ENCODE assay signal across 14 mouse cellular contexts in genomic region chr7:30293795-30294194, GRCm38 (mm10). TPM values are rescaled to one million over a fixed set of nuclear protein-coding genes. Genes with fewer than 3 reads are reported as not detected.
DNase-seq lines count a peak whose midpoint lies in the region; ATAC-seq lines count a peak whose summit lies in the region.
"Had no signal": no experiment of that assay in that cellular context is flagged by ENCODE, and none has a peak within 500 bp of the region (broad histone marks: within the 10 kb centered on the region; RNA-seq: fewer than 3 reads in every experiment).

No protein-coding gene starts in this region.

- H3K27me3 ChIP-seq in hindbrain, embryonic 10.5 days (ENCODE audit: insufficient read depth, poor library complexity, severe bottlenecking) = no peaks in the 10 kb centered on the region
- no peaks in the 10 kb centered on the region for H3K27me3 ChIP-seq in hindbrain, embryonic 14.5 days (ENCODE audit: control insufficient read depth, insufficient read depth, low read length)

- no peak overlapping the region for H3K9ac ChIP-seq in hindbrain, embryonic 14.5 days
- H3K9ac ChIP-seq: liver, embryonic 12.5 days had no signal

- H3K36me3 ChIP-seq in hindbrain, embryonic 10.5 days = peaks cover 60% of the 10 kb centered on the region
- peaks cover 48% of the 10 kb centered on the region for H3K36me3 ChIP-seq in hindbrain, embryonic 14.5 days (replicated peaks; ENCODE audit: control insufficient read depth, insufficient read depth)
- H3K36me3 ChIP-seq: liver, embryonic 12.5 days had no signal

- ATAC-seq in hindbrain, embryonic 14.5 days (ENCODE audit: low FRiP score) = no peak
- ATAC-seq: liver, embryonic 12.5 days had no signal

- H3K4me3 ChIP-seq in hindbrain, embryonic 10.5 days = 0 out of 2 replicates have a peak overlapping the region, but pooled peaks have one; percentile 6
- no peak overlapping the region for H3K4me3 ChIP-seq in hindbrain, embryonic 14.5 days (replicated peaks; ENCODE audit: low read length)
- H3K4me3 ChIP-seq: liver, embryonic 12.5 days; megakaryocyte, embryonic 14.5 days had no signal

- intact Hi-C loops in left cerebral cortex, postnatal 4 days (cut with DNase I) = no loop called here

- no peak overlapping the region for H3K27ac ChIP-seq in hindbrain, embryonic 10.5 days
- H3K27ac ChIP-seq in hindbrain, embryonic 14.5 days = no peak overlapping the region
- H3K27ac ChIP-seq: liver, embryonic 12.5 days had no signal

- no peak overlapping the region; the same call in 1 of the 2 replicates for H3K4me2 ChIP-seq in hindbrain, embryonic 14.5 days (replicated peaks)
- H3K4me2 ChIP-seq: liver, embryonic 12.5 days had no signal

- 83% methylated on average over 13 of the region's 13 CpGs for WGBS in hindbrain, embryonic 10.5 days
- WGBS in hindbrain, embryonic 14.5 days = 72% methylated on average over 13 of the region's 13 CpGs

- DNase-seq in hindbrain, embryonic 10.5 days (ENCODE audit: low spot score) = no peak
- DNase-seq in hindbrain, embryonic 14.5 days (ENCODE audit: low spot score) = no peak
- peak; percentile 87 for DNase-seq in adipocyte (ENCODE audit: low spot score)
- DNase-seq in cerebellum, postnatal 10 days = peak; percentile 70 to 73
- DNase-seq in left cerebral cortex, postnatal 4 days = peak; percentile 46
- DNase-seq in gastrocnemius, postnatal 10 days = no peak
- DNase-seq in thymus, postnatal 4 days = no peak
- no peak for DNase-seq in natural killer cell, adult 2 months (ENCODE audit: low spot score in 2 of 2)
- DNase-seq: gastrocnemius, postnatal 36 days; heart, postnatal 36 days; thymus, adult 18-20 months had no signal

- H3K4me1 ChIP-seq in hindbrain, embryonic 10.5 days (replicated peaks) = peaks cover 43% of the 10 kb centered on the region
- H3K4me1 ChIP-seq in hindbrain, embryonic 14.5 days (replicated peaks; ENCODE audit: control insufficient read depth, insufficient read depth, low read length) = peaks cover 25% of the 10 kb centered on the region

- H3K9me3 ChIP-seq in hindbrain, embryonic 10.5 days = no peaks in the 10 kb centered on the region
- no peaks in the 10 kb centered on the region for H3K9me3 ChIP-seq in hindbrain, embryonic 14.5 days (ENCODE audit: control insufficient read depth, low read length)
- H3K9me3 ChIP-seq: liver, embryonic 12.5 days; megakaryocyte, embryonic 14.5 days had no signal

RNA-seq across cellular contexts. Expression of gene Clip3, which starts 2.3 kb away (rescaled TPM):
- polyA plus RNA-seq in hindbrain, embryonic 10.5 days (2016; fragmentation: Nextera tagmentation; extraction: Ambion mirVana) = 53.4 and 82.3 TPM in 2 replicates
- polyA plus RNA-seq in hindbrain, embryonic 14.5 days (2014; fragmentation: Nextera tagmentation; extraction: Ambion mirVana) = 123 and 146 TPM in 2 replicates
- total RNA-seq in left cerebral cortex, postnatal 4 days (2021) = 100 to 1,000 TPM; 403 to 414 TPM
- total RNA-seq in gastrocnemius, postnatal 10 days (2021) = 10 to 100 TPM; 22.2 to 26.5 TPM

RNA-seq across cellular contexts. Expression of gene Wdr62, which starts 13.6 kb away (rescaled TPM):
- polyA plus RNA-seq in hindbrain, embryonic 10.5 days (2016; fragmentation: Nextera tagmentation; extraction: Ambion mirVana) = 16.6 and 19.8 TPM in 2 replicates
- polyA plus RNA-seq in hindbrain, embryonic 14.5 days (2014; fragmentation: Nextera tagmentation; extraction: Ambion mirVana) = 5.7 and 5.9 TPM in 2 replicates
- total RNA-seq in left cerebral cortex, postnatal 4 days (2021) = 1 to 10 TPM; 5.0 to 5.5 TPM
- total RNA-seq in gastrocnemius, postnatal 10 days (2021) = 1 to 10 TPM; 4.9 to 5.9 TPM

RNA-seq across cellular contexts. Expression of gene Thap8, which starts 13.9 kb away (rescaled TPM):
- 0.25 and 0.50 TPM in 2 replicates for polyA plus RNA-seq in hindbrain, embryonic 10.5 days (2016; fragmentation: Nextera tagmentation; extraction: Ambion mirVana)
- 0.16 and 0.43 TPM in 2 replicates for polyA plus RNA-seq in hindbrain, embryonic 14.5 days (2014; fragmentation: Nextera tagmentation; extraction: Ambion mirVana)
- total RNA-seq in left cerebral cortex, postnatal 4 days (2021) = under 1 TPM; 0.40 to 0.54 TPM
- under 1 TPM; 0.32 to 0.38 TPM for total RNA-seq in gastrocnemius, postnatal 10 days (2021)
- polyA plus RNA-seq: large intestine, adult 2 months; liver, embryonic 12.5 days had no signal

RNA-seq across cellular contexts. Expression of gene Alkbh6, which starts 14.7 kb away (rescaled TPM):
- polyA plus RNA-seq in hindbrain, embryonic 10.5 days (2016; fragmentation: Nextera tagmentation; extraction: Ambion mirVana) = 93.6 and 117 TPM in 2 replicates
- polyA plus RNA-seq in hindbrain, embryonic 14.5 days (2014; fragmentation: Nextera tagmentation; extraction: Ambion mirVana) = 119 and 123 TPM in 2 replicates
- total RNA-seq in left cerebral cortex, postnatal 4 days (2021) = 10 to 100 TPM; 42.0 to 44.2 TPM
- total RNA-seq in gastrocnemius, postnatal 10 days (2021) = 10 to 100 TPM; 18.3 to 18.6 TPM

RNA-seq across cellular contexts. Expression of gene Syne4, which starts 20.8 kb away (rescaled TPM):
- polyA plus RNA-seq in hindbrain, embryonic 10.5 days (2016; fragmentation: Nextera tagmentation; extraction: Ambion mirVana) = 26.8 and 28.1 TPM in 2 replicates
- 10.7 and 11.9 TPM in 2 replicates for polyA plus RNA-seq in hindbrain, embryonic 14.5 days (2014; fragmentation: Nextera tagmentation; extraction: Ambion mirVana)
- 1 to 10 TPM; 6.9 to 8.3 TPM for total RNA-seq in left cerebral cortex, postnatal 4 days (2021)
- 1 to 10 TPM; 1.8 TPM for total RNA-seq in gastrocnemius, postnatal 10 days (2021)

Comparison
In these comparisons a context has a peak if more than half of its experiments do, and no peak if none do; other contexts are left out.
1. DNase-seq: peak in adipocyte (single experiment), cerebellum, postnatal 10 days (2 of 2) and left cerebral cortex, postnatal 4 days (single experiment); none in hindbrain, embryonic 10.5 days (single experiment), hindbrain, embryonic 14.5 days (single experiment), gastrocnemius, postnatal 10 days (single experiment), thymus, postnatal 4 days (single experiment) and natural killer cell, adult 2 months (0 of 2).
2. RNA of gene Clip3, which starts 2.3 kb away (total RNA-seq): 403 to 414 TPM in left cerebral cortex, postnatal 4 days; 22.2 to 26.5 TPM in gastrocnemius, postnatal 10 days; every median in the first group is over 10 times any median in the second.